Mouse (Mus musculus) 3T3-L1 (cell line): ENCODE results near the gene Dennd2d.

Source experiments
- DNase-seq: peaks from one replicate; pipeline ENCODE4 v3.0.0-alpha.2; 2015; ENCODE audit warnings: low read depth, low spot score

Dennd2d gene

DNA sequence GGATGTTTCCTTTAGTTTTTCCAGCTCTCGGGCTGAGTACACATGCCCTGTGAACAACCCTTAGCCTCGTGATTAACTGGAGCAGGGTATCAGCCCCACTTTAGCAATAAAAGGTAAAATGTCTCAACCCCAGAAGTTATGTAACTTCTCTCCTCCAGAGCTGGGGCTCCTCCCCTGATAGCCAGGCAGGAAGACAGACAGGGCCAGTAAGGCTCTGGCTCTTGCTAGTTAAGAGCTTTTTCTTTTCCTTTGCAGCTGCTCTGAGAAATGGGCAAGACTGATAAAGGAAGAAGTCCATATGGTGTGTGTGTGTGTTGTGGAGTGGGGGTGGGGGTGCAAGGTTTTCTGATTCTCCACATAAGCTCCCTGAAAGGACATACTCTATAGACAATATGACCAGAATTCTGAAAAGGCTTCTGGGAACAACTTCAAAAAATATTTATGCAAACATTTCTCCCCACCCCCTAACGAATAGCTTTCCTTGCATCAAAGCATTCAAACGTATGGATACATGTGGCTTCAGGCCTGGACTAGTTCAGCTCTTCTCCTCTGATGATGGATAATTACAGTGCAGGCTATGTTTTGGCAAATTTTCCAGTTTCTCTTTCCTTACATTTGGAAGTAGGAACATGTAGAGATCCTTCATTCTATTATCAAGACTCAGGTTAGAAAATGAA is 14.0 kb downstream of the Dennd2d start:
- no peak for DNase-seq

- no peak for DNase-seq
Measured at GRCm38 (mm10) chr3:106496996-106497395, 14.8 kb downstream of the Dennd2d start.

DNA sequence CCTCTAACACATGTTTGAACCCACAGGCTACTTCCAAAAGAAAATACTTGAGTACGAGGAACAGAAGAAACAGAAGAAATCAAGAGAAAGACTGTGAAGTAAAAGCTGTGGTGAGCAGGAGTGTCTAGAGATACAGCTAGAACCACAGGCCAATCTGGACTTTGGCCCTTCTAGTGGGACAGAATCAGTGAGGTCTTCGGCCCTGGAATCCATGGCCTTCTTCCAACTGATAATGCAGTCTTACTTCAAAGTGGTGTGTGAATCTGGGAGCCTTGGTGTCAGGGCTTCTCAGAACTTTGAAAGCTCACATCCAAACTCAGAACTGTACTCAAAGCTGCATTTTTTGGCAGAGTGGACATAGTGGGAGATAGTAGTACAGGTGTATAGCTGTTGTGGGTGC is 18.3 kb downstream of the Dennd2d start:
- DNase-seq: no peak

- no peak for DNase-seq
Measured at GRCm38 (mm10) chr3:106502892-106503291, 20.7 kb downstream of the Dennd2d start.

DNA sequence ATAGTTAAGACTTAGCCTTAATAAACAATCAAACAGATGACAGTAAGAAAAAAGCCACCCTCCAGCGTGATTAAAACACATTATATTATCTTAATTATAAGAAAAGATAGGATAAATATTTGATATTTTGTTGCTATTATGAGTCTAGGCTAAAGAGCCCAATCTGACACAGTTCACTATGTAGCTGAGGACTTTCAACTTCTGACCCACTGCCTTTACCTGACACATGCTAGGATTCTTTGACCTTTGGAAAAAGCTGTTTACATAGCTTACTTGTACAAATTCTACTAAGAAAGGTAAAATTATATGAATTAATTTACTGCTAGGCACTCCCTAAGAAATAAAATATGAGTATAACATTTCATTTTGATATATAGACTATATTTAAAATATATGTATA is 28.5 kb downstream of the Dennd2d start:
- no peak for DNase-seq

GRCm38 (mm10) chr3:106515016-106515415 is 32.8 kb downstream of the Dennd2d start:
- DNase-seq: no peak

DNA sequence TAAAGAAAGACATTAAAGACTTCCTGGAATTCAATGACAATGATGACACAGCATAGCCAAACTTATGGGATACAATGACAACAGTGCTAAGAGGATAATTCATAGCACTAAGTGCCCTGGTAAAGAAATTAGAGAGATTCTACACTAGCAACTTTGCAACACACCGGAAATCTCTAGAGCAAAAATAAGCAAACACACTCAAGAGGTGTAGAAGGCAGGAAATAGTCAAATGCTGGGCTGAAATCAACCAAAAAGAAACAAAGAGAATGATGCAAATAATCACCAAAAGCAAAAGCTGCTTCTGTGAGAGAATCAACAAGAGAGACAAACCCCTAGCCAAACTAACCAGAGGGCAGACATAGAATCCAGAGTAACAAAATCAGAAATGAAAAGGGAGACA is 40.5 kb downstream of the Dennd2d start:
- DNase-seq: no peak

DNA sequence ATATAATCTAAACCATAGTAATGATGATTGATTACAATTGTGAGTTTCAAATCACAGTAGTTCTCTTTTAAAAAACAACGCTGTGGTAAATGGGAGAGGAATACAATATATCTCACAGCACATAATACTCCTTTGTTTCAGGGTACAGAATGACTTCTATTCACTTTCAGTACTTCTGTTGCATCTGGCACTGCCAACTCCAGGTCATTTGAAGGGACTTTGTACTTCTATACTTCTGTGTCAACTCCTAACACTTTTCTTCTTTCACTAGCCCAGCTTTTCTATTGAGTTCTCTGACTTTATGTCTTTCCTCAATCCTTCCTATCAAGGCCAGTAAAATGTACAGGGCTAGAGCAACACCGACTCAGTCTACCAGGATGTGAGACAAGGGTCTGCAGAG is 44.2 kb downstream of the Dennd2d start:
- no peak for DNase-seq

GRCm38 (mm10) chr3:106528032-106528431 is 45.8 kb downstream of the Dennd2d start:
- DNase-seq: no peak

DNA sequence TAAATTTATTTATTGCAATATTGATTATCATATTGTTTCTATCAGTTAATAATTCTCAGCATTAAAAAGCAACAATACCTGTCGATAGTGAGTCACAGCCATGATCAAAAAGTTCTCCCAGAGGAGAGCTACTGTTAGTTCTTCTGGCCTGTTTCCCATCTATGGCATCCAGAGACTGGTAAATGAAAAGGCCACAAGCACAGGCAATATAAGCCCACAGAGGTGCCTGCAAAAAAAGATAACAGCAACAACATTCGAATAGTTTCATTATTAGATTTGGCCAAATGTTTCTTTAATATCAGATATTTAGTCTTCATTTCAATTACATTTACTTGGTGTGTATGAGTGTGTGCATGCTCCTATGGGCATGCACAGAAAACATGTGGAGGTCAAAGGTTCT is 51.1 kb downstream of the Dennd2d start:
- DNase-seq: no peak

DNA sequence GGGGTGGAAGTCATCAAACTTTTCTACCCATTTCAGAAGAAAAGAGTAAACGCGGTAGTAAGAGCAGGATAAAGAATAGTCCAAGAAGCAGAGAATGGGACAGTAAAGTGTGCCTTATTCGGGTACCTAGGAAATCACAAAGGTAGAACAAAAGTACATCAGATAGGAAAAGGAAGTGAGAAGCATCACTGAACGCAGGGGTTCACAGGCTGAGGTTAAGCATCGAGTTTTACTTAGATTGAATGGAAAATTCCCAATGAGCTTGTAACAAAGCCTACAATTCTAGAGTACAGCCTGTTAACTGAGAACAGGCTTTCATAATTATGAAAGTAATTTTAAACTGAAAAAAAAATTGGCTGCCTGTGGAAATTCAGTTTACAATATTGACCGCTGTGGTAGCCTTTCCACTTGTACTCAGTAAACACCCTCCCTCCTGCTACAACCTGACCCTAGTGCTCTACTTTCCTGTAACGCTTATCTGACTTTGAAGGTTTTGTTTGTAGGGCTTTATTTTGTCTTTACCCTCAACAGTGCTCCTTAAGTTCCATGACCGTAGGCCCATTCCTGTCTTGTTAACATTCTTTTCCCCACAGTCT is 62.6 kb downstream of the Dennd2d start:
- DNase-seq: no peak

DNA sequence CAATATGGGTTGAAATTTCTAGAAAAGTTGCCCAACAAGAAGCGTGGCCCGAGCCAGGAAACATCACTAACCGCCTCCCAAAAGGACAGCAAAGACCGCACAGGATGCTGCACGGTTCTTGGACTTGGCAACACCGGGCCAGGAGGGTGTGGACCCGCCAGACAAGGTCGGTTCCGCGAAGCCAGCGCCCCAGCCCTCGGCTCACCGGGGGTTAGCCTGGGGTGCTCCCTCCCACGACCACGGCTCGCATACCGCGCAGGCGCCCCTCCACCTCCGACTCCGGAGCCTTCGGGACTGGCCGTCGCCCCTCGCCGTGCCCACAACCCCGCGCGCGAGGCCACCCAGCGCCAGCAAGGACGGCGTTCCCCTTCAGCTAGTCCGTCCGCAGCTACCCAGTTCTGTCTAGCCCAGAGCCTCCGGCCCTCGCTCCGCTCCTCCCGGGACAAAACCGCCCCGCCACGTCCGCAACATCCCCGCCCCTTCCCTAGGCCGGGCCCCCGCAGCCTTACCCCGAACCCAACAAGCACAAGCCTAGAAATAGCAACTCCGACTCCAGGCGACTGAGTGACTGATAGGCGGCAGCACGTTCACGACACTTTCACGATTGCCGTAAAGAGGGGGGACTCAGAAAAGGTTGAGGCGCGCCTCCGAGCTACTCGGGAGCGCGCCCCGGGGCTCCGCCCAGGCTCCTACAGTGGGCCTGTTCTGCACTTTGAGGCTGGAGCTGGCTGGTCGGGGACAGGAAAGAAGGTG is 65.1 kb downstream of the Dennd2d start, which contains the start of the genes Dram2 and Cept1:
Dram2 (plus strand) TSS at position 628 of the 753 bp plus-strand sequence.
Cept1 (minus strand) TSS at position 632 of the 753 bp plus-strand sequence.
- peak; percentile 97 for DNase-seq

- DNase-seq: peak; percentile 68
Measured at GRCm38 (mm10) chr3:106547924-106548539, 65.8 kb downstream of the Dennd2d start.

GRCm38 (mm10) chr3:106548971-106549370 is 66.8 kb downstream of the Dennd2d start:
- no peak for DNase-seq
